Mouse (Mus musculus) G1E-ER4 (cell line): ENCODE data around the gene Tmem218. TPM values are rescaled to one million over a fixed set of nuclear protein-coding genes. Genes with fewer than 3 reads are reported as not detected.

Source experiments
- GATA1 ChIP-seq: IDR thresholded peaks from one replicate; pipeline ENCODE4 v1.8.0; 2012; ENCODE audit warnings: low read length, inconsistent platforms
- polyA plus RNA-seq: library from polyadenylated mRNA; stranded (reverse); fragments of >175 nt; gene quantifications from 2 replicates; pipeline ENCODE4 v1.2.3, GENCODE M21; 2012

Tmem218 gene
- polyA plus RNA-seq, 1 experiment: 0.51 TPM

GRCm38 (mm10) chr9:37214327-37215060 is 6.5 kb downstream of the Tmem218 start:
- TF ChIP-seq GATA1: no peak

GRCm38 (mm10) chr9:37220755-37221154 is 12.7 kb downstream of the Tmem218 start:
- TF ChIP-seq GATA1: no peak

GRCm38 (mm10) chr9:37225581-37225980 is 17.6 kb downstream of the Tmem218 start:
- no peak for TF ChIP-seq GATA1

GRCm38 (mm10) chr9:37229880-37230325 is 21.9 kb downstream of the Tmem218 start:
- no peak for TF ChIP-seq GATA1

- TF ChIP-seq GATA1: no peak
Observed at GRCm38 (mm10) chr9:37230486-37231195, 22.6 kb downstream of the Tmem218 start.

- TF ChIP-seq GATA1: no peak
Observed at GRCm38 (mm10) chr9:37232201-37233195, 24.5 kb downstream of the Tmem218 start.

- TF ChIP-seq GATA1: no peak
Observed at GRCm38 (mm10) chr9:37235951-37236737, 28.1 kb downstream of the Tmem218 start.

- TF ChIP-seq GATA1: no peak
Observed at GRCm38 (mm10) chr9:37242764-37243163, 34.7 kb downstream of the Tmem218 start.

GRCm38 (mm10) chr9:37244600-37244999 is 36.6 kb downstream of the Tmem218 start:
- TF ChIP-seq GATA1: no peak

- TF ChIP-seq GATA1: no peak
Observed at GRCm38 (mm10) chr9:37245404-37245803, 37.4 kb downstream of the Tmem218 start.

- no peak for TF ChIP-seq GATA1
Observed at GRCm38 (mm10) chr9:37245810-37246209, 37.8 kb downstream of the Tmem218 start.

- no peak for TF ChIP-seq GATA1
Observed at GRCm38 (mm10) chr9:37247429-37247828, 39.4 kb downstream of the Tmem218 start.

- no peak for TF ChIP-seq GATA1
Observed at GRCm38 (mm10) chr9:37248381-37248906, 40.4 kb downstream of the Tmem218 start.

GRCm38 (mm10) chr9:37249976-37250375 is 42.0 kb downstream of the Tmem218 start:
- no peak for TF ChIP-seq GATA1

GRCm38 (mm10) chr9:37250631-37251030 is 42.6 kb downstream of the Tmem218 start:
- TF ChIP-seq GATA1: no peak
